Mouse (Mus musculus) right cerebral cortex, postnatal 14 days (tissue): Measurements from ENCODE around the gene Ikzf1.

Source experiments
- DNase-seq: peaks from one replicate; pipeline ENCODE4 v3.0.0; 2022

Gene Ikzf1

GRCm38 (mm10) chr11:11768057-11768456, 83.3 kb downstream of the Ikzf1 start:
- DNase-seq = no peak

- DNase-seq = no peak
Observed at GRCm38 (mm10) chr11:11769281-11769680, 84.5 kb downstream of the Ikzf1 start.

GRCm38 (mm10) chr11:11770691-11771090, 85.9 kb downstream of the Ikzf1 start:
- no peak for DNase-seq

GRCm38 (mm10) chr11:11772196-11772595, 87.4 kb downstream of the Ikzf1 start:
- no peak for DNase-seq

- DNase-seq = no peak
Observed at GRCm38 (mm10) chr11:11774384-11774783, 89.6 kb downstream of the Ikzf1 start.

GRCm38 (mm10) chr11:11774893-11775292, 90.1 kb downstream of the Ikzf1 start:
- DNase-seq = no peak

GRCm38 (mm10) chr11:11776071-11776821, 91.4 kb downstream of the Ikzf1 start:
- DNase-seq = no peak

- DNase-seq = no peak
Observed at GRCm38 (mm10) chr11:11776822-11777174, 92.0 kb downstream of the Ikzf1 start.

- no peak for DNase-seq
Observed at GRCm38 (mm10) chr11:11777246-11777645, 92.4 kb downstream of the Ikzf1 start.

- DNase-seq = no peak
Observed at GRCm38 (mm10) chr11:11777796-11778195, 93.0 kb downstream of the Ikzf1 start.

- DNase-seq = no peak
Observed at GRCm38 (mm10) chr11:11778345-11778744, 93.5 kb downstream of the Ikzf1 start.

GRCm38 (mm10) chr11:11781728-11782127, 96.9 kb downstream of the Ikzf1 start:
- DNase-seq = no peak

- DNase-seq = no peak
Observed at GRCm38 (mm10) chr11:11785457-11785856, 100.7 kb downstream of the Ikzf1 start.

- peak; percentile 81 for DNase-seq
Observed at GRCm38 (mm10) chr11:11788521-11788974, 103.7 kb downstream of the Ikzf1 start.

- DNase-seq = no peak
Observed at GRCm38 (mm10) chr11:11794626-11795025, 109.8 kb downstream of the Ikzf1 start.

GRCm38 (mm10) chr11:11798690-11799089, 113.9 kb downstream of the Ikzf1 start:
- DNase-seq = no peak

- no peak for DNase-seq
Observed at GRCm38 (mm10) chr11:11800304-11800703, 115.5 kb downstream of the Ikzf1 start.

GRCm38 (mm10) chr11:11801067-11801466, 116.3 kb downstream of the Ikzf1 start:
- no peak for DNase-seq

- DNase-seq = no peak
Observed at GRCm38 (mm10) chr11:11804421-11804820, 119.6 kb downstream of the Ikzf1 start.

GRCm38 (mm10) chr11:11805951-11806350, 121.1 kb downstream of the Ikzf1 start:
- DNase-seq = no peak

- DNase-seq = no peak
Observed at GRCm38 (mm10) chr11:11808035-11808819, 123.4 kb downstream of the Ikzf1 start.

- DNase-seq = peak; percentile 96
Observed at GRCm38 (mm10) chr11:11808820-11809403, 124.1 kb downstream of the Ikzf1 start, which contains the start of gene Fignl1. Gene Fignl1, minus strand, starts transcription at chr11:11808962.

- no peak for DNase-seq
Observed at GRCm38 (mm10) chr11:11809404-11810175, 124.8 kb downstream of the Ikzf1 start.
